Mouse (Mus musculus) lung, embryonic 15.5 days (tissue): ENCODE results near the gene Abcc5. TPM values are rescaled to one million over a fixed set of nuclear protein-coding genes. Genes with fewer than 3 reads are reported as not detected.

Experiments used
- ATAC-seq: fragments of 200-750 bp; cut with Nextera tagmentation; 2 replicates; pipeline ENCODE4 v1.8.0; 2017; ENCODE audit warnings: moderate number of reproducible peaks, borderline replicate concordance; ENCODE audit not compliant: low FRiP score, low TSS enrichment; ENCODE audit errors: extremely low read depth
- H3K27ac ChIP-seq: fragments of 300-500 bp; sonication (generic); 2 replicates; pipeline ENCODE4 v1.5.1; 2015; ENCODE audit warnings: moderate library complexity, mild to moderate bottlenecking, inconsistent platforms
- H3K27me3 ChIP-seq: fragments of 300-500 bp; sonication (generic); 2 replicates; pipeline ENCODE4 v1.6.1; 2015; ENCODE audit warnings: inconsistent platforms
- H3K36me3 ChIP-seq: fragments of 300-500 bp; sonication (generic); 2 replicates; pipeline ENCODE4 v1.6.1; 2015; ENCODE audit warnings: inconsistent platforms
- H3K4me1 ChIP-seq: fragments of 300-500 bp; sonication (generic); 2 replicates; pipeline ENCODE4 v1.6.1; 2015; ENCODE audit warnings: inconsistent platforms
- H3K4me2 ChIP-seq: fragments of 300-500 bp; sonication (generic); 2 replicates; pipeline ENCODE4 v1.6.1; 2015; ENCODE audit warnings: inconsistent platforms, mild to moderate bottlenecking, moderate library complexity
- H3K4me3 ChIP-seq: fragments of 300-500 bp; sonication (generic); 2 replicates; pipeline ENCODE4 v1.5.1; 2015; ENCODE audit warnings: mild to moderate bottlenecking, inconsistent platforms
- H3K9ac ChIP-seq: fragments of 300-500 bp; sonication (generic); 2 replicates; pipeline ENCODE4 v1.6.1; 2015; ENCODE audit warnings: inconsistent platforms
- H3K9me3 ChIP-seq: fragments of 300-500 bp; sonication (generic); 2 replicates; pipeline ENCODE4 v1.6.1; 2016; ENCODE audit warnings: inconsistent platforms
- WGBS: fragments of 180-500 bp; shearing (Covaris S2); methylation state at CpG from one replicate; pipeline ENCODE4 v1.1.7; 2015; 5-methylcytosine and 5-hydroxymethylcytosine counted together
- polyA plus RNA-seq: library from polyadenylated mRNA; unstranded; fragments of >200 nt; fragmentation: Nextera tagmentation; extraction: Ambion mirVana; gene quantifications from 2 replicates; pipeline ENCODE4 v1.2.1, GENCODE M21; 2015

Abcc5 gene
- polyA plus RNA-seq, 1 experiment from 2014 or later: 67.1 TPM

GRCm38 (mm10) chr16:20300076-20300475, 126.1 kb downstream of the Abcc5 start:
- H3K9ac ChIP-seq: no peak overlapping the region
- H3K27ac ChIP-seq: no peak overlapping the region
- peaks cover 22% of the 10 kb centered on the region; the same call in 1 of the 2 replicates for H3K36me3 ChIP-seq
- H3K4me2 ChIP-seq: no peak overlapping the region
- no peak overlapping the region for H3K4me3 ChIP-seq
- no peak for ATAC-seq
- H3K9me3 ChIP-seq: no peaks in the 10 kb centered on the region
- 93% methylated on average over 2 of the region's 2 CpGs for WGBS
- H3K27me3 ChIP-seq: no peaks in the 10 kb centered on the region
- peaks cover 20% of the 10 kb centered on the region for H3K4me1 ChIP-seq

Other genes starting within 250 kb of the Abcc5 start
- 0.65 and 0.69 TPM in 2 replicates for gene Map6d1, start 185.0 kb downstream of the Abcc5 start, polyA plus RNA-seq
- 81.4 and 84.5 TPM in 2 replicates for gene Parl, start 124.0 kb downstream of the Abcc5 start, polyA plus RNA-seq
- gene Cyp2ab1, start 101.0 kb downstream of the Abcc5 start, polyA plus RNA-seq: 0.09 TPM in 1 of 2 replicates, not detected in the other
- gene Eif2b5, start 72.4 kb upstream of the Abcc5 start, polyA plus RNA-seq: 106 TPM in 2 replicates
- 17.4 and 21.7 TPM in 2 replicates for gene Dvl3, start 90.6 kb upstream of the Abcc5 start, polyA plus RNA-seq
- gene Ap2m1, start 109.1 kb upstream of the Abcc5 start, polyA plus RNA-seq: 615 and 636 TPM in 2 replicates
- 53.0 and 57.9 TPM in 2 replicates for gene Abcf3, start 122.2 kb upstream of the Abcc5 start, polyA plus RNA-seq
- gene Vwa5b2, start 163.1 kb upstream of the Abcc5 start, polyA plus RNA-seq: 0.39 and 0.94 TPM in 2 replicates
- 28.4 and 29.0 TPM in 2 replicates for gene Eef1akmt4, start 185.2 kb upstream of the Abcc5 start, polyA plus RNA-seq
- not detected in 2 replicates for gene Gm49333, start 185.2 kb upstream of the Abcc5 start, polyA plus RNA-seq
- gene Alg3, start 185.3 kb upstream of the Abcc5 start, polyA plus RNA-seq: 32.8 and 34.4 TPM in 2 replicates
- gene Camk2n2, start 194.9 kb upstream of the Abcc5 start, polyA plus RNA-seq: 0.93 and 1.1 TPM in 2 replicates
- gene Ece2, start 203.4 kb upstream of the Abcc5 start, polyA plus RNA-seq: 2.4 and 3.2 TPM in 2 replicates
- gene Psmd2, start 225.3 kb upstream of the Abcc5 start, polyA plus RNA-seq: 331 and 341 TPM in 2 replicates
- 170 and 177 TPM in 2 replicates for gene Eif4g1, start 241.9 kb upstream of the Abcc5 start, polyA plus RNA-seq